Mouse (Mus musculus): ENCODE measurements around the gene Lipc. TPM values are rescaled to one million over a fixed set of nuclear protein-coding genes. Genes with fewer than 3 reads are reported as not detected.

Lipc gene
- polyA plus RNA-seq, 1 experiment from 2014 or later = 0.19 TPM

DNA sequence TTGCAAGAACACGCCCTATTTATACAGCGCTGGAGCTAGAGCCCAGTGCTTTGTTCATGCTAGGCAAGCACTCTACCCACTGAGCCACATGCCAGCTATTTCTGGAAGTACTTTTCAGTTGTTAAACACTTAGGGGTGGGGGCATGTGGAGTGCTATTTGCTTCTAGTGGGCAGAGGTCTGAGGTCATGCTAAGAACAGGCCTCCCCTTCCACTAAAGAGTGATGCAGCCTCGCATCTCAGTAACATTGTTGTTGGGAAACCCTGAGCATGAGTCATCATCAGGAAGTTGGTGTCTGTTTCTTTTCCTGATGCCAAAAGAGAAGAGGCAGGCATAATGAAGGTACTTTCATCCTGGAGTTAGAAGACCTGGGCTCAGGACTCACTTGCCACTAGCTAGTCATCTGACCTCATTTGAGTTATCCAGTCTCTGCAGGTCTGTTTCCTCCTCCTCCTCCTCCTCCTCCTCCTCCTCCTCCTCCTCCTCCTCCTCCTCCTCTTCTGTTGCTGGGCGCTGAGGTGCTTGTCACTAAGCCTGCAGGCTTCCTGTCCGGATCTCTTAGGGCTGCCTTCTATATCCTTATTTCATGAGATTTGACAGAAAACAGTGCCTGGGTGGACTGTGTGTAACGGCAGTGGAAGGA lies 109.6 kb downstream of the Lipc start:
- WGBS = 59% methylated on average over 5 of the region's 6 CpGs
- peaks cover 24 to 41% of the 10 kb centered on the region in 2 experiments for H3K4me1 ChIP-seq (ENCODE audit: control insufficient read depth in 2 of 2, insufficient read depth in 2 of 2, low read length in 2 of 2)
- no peaks in the 10 kb centered on the region for H3K27me3 ChIP-seq (ENCODE audit: control insufficient read depth, insufficient read depth, low read length)
- H3K4me3 ChIP-seq (ENCODE audit: control insufficient read depth in 1 of 2, insufficient read depth in 1 of 2, low read depth in 1 of 2, low read length in 2 of 2) = no peak overlapping the region
- H3K9me3 ChIP-seq (ENCODE audit: control insufficient read depth, low read length) = no peaks in the 10 kb centered on the region
- H3K36me3 ChIP-seq (ENCODE audit: control insufficient read depth, insufficient read depth, low read length) = no peaks in the 10 kb centered on the region
- ATAC-seq (ENCODE audit: insufficient number of reproducible peaks, insufficient read depth, low FRiP score, low read depth) = no peak
- no peak overlapping the region for H3K4me2 ChIP-seq (ENCODE audit: low read length)
- peak overlapping the region; percentile 50 to 87 for H3K27ac ChIP-seq (replicated peaks in 1 of 2; ENCODE audit: control insufficient read depth in 1 of 2, insufficient read depth in 1 of 2, low read depth in 2 of 2, low read length in 2 of 2)
- no peak overlapping the region for H3K9ac ChIP-seq (ENCODE audit: low read length)

DNA sequence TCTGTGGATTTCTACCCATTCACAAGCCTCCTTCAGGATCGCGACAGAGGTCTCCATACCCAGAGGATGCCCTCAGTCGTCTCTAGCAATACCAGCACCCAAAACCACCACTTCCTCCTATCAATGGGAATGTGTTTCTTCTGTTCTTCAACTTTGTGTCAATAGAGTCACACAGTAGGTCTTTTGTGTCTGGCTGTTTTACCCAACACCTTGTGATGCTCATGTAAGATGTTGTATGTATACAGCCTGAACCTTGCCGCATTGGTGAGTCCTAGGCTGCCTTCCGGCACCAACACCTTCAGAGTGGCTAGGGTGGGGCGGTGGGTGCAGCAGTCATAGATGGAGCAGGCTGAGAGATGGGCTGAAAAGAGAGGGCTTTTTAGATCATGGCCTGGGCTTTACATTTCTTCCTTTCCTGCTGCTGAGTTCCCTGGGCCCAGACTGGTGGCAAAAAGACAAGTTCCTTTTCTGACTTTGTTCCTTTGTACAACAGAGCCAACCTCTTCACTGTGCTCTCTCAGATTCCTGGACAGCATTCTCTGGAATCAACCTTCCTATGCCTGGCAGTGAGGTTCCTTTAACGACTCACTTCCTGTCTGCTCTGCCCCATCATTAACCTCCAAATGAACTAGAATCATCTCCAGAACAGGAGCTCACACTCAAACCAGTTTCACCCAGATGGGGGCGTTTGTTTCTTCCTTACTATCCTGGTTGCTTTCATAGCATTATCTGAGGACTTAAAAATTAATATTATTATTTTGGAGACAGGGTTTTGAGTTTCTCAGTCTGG lies 110.4 kb downstream of the Lipc start:
- H3K27me3 ChIP-seq (ENCODE audit: control insufficient read depth, insufficient read depth, low read length) = no peaks in the 10 kb centered on the region
- no peaks in the 10 kb centered on the region for H3K9me3 ChIP-seq (ENCODE audit: control insufficient read depth, low read length)
- H3K4me1 ChIP-seq (ENCODE audit: control insufficient read depth in 2 of 2, insufficient read depth in 2 of 2, low read length in 2 of 2) = peaks cover 23 to 38% of the 10 kb centered on the region in 2 experiments
- ATAC-seq (ENCODE audit: insufficient number of reproducible peaks, insufficient read depth, low FRiP score, low read depth) = no peak
- no peak overlapping the region for H3K4me2 ChIP-seq (ENCODE audit: low read length)
- no peak overlapping the region for H3K4me3 ChIP-seq (ENCODE audit: control insufficient read depth in 1 of 2, insufficient read depth in 1 of 2, low read depth in 1 of 2, low read length in 2 of 2)
- no peaks in the 10 kb centered on the region for H3K36me3 ChIP-seq (ENCODE audit: control insufficient read depth, insufficient read depth, low read length)
- H3K9ac ChIP-seq (ENCODE audit: low read length) = no peak overlapping the region
- peak overlapping the region; percentile 47 to 87 for H3K27ac ChIP-seq (replicated peaks in 1 of 2; ENCODE audit: control insufficient read depth in 1 of 2, insufficient read depth in 1 of 2, low read depth in 2 of 2, low read length in 2 of 2)
- WGBS = 75% methylated on average over 8 of the region's 8 CpGs

DNA sequence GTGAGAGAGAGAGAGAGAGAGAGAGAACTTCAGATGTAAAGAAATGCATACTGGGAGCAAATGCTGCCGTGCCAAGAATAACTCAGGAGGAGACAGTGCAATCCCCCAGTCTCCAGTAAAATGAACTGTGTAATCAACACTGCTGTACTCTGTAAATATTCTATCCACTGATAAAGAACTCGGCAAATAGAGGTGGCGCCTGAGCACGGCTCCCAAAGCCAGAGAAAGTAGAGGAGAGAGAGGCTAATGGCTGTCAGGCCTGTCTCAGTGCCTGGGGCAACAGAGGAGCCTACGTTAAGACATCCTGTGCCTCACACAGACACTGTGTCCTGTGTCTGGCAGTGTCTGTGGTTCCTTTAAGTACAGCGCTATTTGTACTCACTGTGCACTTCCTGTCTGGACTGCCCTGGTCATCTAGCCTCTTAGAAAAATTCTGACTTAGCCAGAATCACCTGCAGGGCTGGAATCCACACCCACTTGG lies 111.1 kb downstream of the Lipc start:
- peak; percentile 78 for ATAC-seq (ENCODE audit: insufficient number of reproducible peaks, insufficient read depth, low FRiP score, low read depth)
- Histone ChIP-seq H3K27me3 (ENCODE audit: control insufficient read depth, insufficient read depth, low read length) (no peaks in the 10 kb centered on the region), H3K4me3 (ENCODE audit: control insufficient read depth in 1 of 2, insufficient read depth in 1 of 2, low read depth in 1 of 2, low read length in 2 of 2) (no peak overlapping the region), H3K36me3 (ENCODE audit: control insufficient read depth, insufficient read depth, low read length) (no peaks in the 10 kb centered on the region), H3K9me3 (ENCODE audit: control insufficient read depth, low read length) (no peaks in the 10 kb centered on the region), H3K27ac (replicated peaks in 1 of 2; ENCODE audit: control insufficient read depth in 1 of 2, insufficient read depth in 1 of 2, low read depth in 2 of 2, low read length in 2 of 2) (peak overlapping the region; percentile 47 to 87), H3K4me2 (ENCODE audit: low read length) (peak overlapping the region; percentile 33), H3K4me1 (ENCODE audit: control insufficient read depth in 2 of 2, insufficient read depth in 2 of 2, low read length in 2 of 2) (peaks cover 23 to 38% of the 10 kb centered on the region in 2 experiments), H3K9ac (ENCODE audit: low read length) (0 out of 2 replicates have a peak overlapping the region, but pooled peaks have one; percentile 44)
- 7% methylated on average over 6 of the region's 6 CpGs for WGBS

DNA sequence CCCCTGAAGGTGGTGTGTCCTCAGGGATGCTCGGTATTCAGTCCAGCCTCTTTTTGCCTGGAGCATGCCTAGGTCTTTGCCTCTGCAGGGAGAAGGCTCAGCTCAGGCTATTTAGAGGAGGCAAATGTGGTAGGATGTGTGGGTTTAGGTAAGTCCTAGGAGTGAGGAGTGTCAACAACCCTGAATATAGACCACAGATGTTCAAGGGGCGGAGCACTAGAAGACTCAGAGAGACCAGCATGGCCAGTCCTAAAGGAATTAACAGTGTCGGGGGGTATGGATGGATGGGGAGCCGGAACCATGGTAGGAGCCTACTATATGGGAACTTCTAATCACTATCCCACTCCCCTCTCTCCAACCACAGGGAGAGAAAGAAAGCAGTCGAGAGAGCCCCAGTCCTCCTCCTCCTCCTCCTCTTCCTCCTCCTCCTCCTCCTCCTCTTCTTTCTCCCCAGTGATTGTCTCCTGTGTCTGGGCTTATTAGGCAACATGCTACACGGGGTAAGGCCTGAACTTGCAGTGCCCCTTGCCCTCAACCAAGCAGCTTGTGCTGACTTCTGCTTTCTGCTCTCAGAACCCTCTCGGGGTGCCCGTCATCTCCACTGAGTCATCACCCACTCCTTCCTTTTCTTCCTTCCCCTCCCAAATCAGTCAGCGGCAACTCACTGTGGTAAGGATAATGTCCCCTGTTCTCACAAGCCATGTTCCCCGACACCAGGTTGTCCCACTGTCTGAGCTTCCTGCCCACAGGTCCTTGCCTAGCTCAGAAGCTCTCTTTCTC lies 113.7 kb downstream of the Lipc start:
- Histone ChIP-seq H3K27ac (replicated peaks in 1 of 2; ENCODE audit: control insufficient read depth in 1 of 2, insufficient read depth in 1 of 2, low read depth in 2 of 2, low read length in 2 of 2) (peak overlapping the region; percentile 0 to 87; a peak in 3 of 4 replicates), H3K9ac (ENCODE audit: low read length) (no peak overlapping the region), H3K4me1 (ENCODE audit: control insufficient read depth in 2 of 2, insufficient read depth in 2 of 2, low read length in 2 of 2) (peaks cover 31 to 53% of the 10 kb centered on the region in 2 experiments), H3K27me3 (ENCODE audit: control insufficient read depth, insufficient read depth, low read length) (no peaks in the 10 kb centered on the region), H3K4me2 (ENCODE audit: low read length) (no peak overlapping the region), H3K36me3 (ENCODE audit: control insufficient read depth, insufficient read depth, low read length) (no peaks in the 10 kb centered on the region), H3K4me3 (ENCODE audit: control insufficient read depth in 1 of 2, insufficient read depth in 1 of 2, low read depth in 1 of 2, low read length in 2 of 2) (no peak overlapping the region), H3K9me3 (ENCODE audit: control insufficient read depth, low read length) (no peaks in the 10 kb centered on the region)
- WGBS = 76% methylated on average over 9 of the region's 10 CpGs
- no peak for ATAC-seq (ENCODE audit: insufficient number of reproducible peaks, insufficient read depth, low FRiP score, low read depth)

DNA sequence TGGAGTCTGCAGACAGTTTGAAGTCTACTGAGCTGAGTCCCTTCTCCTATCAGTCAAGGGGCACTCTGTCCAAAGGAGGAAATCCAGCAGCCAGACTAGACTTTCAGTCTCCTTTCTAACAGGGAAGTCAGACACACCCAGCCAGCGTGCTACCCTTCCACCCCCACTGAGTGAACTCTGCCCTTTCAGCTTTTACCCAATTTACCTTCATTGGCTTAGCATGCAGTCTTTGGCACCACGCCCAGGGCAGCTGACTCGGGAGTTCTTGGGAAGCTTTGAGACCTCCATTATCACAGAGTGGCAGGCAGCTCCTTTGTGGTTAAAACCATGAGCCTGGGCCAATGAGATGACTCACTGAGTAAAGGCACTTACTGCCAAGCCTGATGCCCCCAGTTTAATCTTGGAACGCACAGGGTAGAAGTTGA lies 117.3 kb downstream of the Lipc start:
- H3K4me2 ChIP-seq (ENCODE audit: low read length) = no peak overlapping the region
- peak; percentile 71 for ATAC-seq (ENCODE audit: insufficient number of reproducible peaks, insufficient read depth, low FRiP score, low read depth)
- H3K4me3 ChIP-seq (ENCODE audit: control insufficient read depth in 1 of 2, insufficient read depth in 1 of 2, low read depth in 1 of 2, low read length in 2 of 2) = no peak overlapping the region
- H3K9me3 ChIP-seq (ENCODE audit: control insufficient read depth, low read length) = no peaks in the 10 kb centered on the region
- H3K27me3 ChIP-seq (ENCODE audit: control insufficient read depth, insufficient read depth, low read length) = no peaks in the 10 kb centered on the region
- 16% methylated on average over 4 of the region's 4 CpGs for WGBS
- H3K4me1 ChIP-seq (ENCODE audit: control insufficient read depth in 2 of 2, insufficient read depth in 2 of 2, low read length in 2 of 2) = peaks cover 16 to 30% of the 10 kb centered on the region in 2 experiments; a peak in 3 of 4 replicates
- no peaks in the 10 kb centered on the region for H3K36me3 ChIP-seq (ENCODE audit: control insufficient read depth, insufficient read depth, low read length)
- peak overlapping the region; percentile 66 to 82 for H3K27ac ChIP-seq (replicated peaks in 1 of 2; ENCODE audit: control insufficient read depth in 1 of 2, insufficient read depth in 1 of 2, low read depth in 2 of 2, low read length in 2 of 2)
- no peak overlapping the region for H3K9ac ChIP-seq (ENCODE audit: low read length)

DNA sequence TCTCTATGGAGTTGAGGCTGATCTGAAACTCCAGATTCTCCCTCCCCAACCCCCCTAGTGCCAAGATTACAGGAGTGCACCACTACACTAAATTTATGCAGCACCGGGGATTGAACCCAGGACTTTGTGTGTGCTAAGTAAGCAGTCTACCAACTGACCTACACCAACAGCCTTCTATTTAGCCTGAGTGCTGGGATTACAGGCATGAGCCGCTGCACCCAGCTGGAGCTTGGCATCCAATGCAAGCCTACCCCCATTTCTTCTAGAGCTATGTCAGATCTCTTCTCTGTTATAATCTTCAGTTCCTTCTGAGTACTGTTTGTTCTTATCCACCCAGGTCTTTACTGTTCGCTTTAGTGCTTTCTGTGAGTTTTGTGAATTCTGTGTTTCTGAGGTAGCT lies 117.8 kb downstream of the Lipc start:
- H3K9ac ChIP-seq (ENCODE audit: low read length) = no peak overlapping the region
- ATAC-seq (ENCODE audit: insufficient number of reproducible peaks, insufficient read depth, low FRiP score, low read depth) = no peak
- H3K4me1 ChIP-seq (ENCODE audit: control insufficient read depth in 2 of 2, insufficient read depth in 2 of 2, low read length in 2 of 2) = peaks cover 16 to 30% of the 10 kb centered on the region in 2 experiments; a peak in 3 of 4 replicates

More for the DNA sequence above, 117.8 kb downstream of the Lipc start:
- Histone ChIP-seq H3K4me3 (ENCODE audit: control insufficient read depth in 1 of 2, insufficient read depth in 1 of 2, low read depth in 1 of 2, low read length in 2 of 2) (no peak overlapping the region), H3K9me3 (ENCODE audit: control insufficient read depth, low read length) (no peaks in the 10 kb centered on the region), H3K36me3 (ENCODE audit: control insufficient read depth, insufficient read depth, low read length) (no peaks in the 10 kb centered on the region), H3K4me2 (ENCODE audit: low read length) (no peak overlapping the region), H3K27ac (replicated peaks in 1 of 2; ENCODE audit: control insufficient read depth in 1 of 2, insufficient read depth in 1 of 2, low read depth in 2 of 2, low read length in 2 of 2) (peak overlapping the region; percentile 66 to 82), H3K27me3 (ENCODE audit: control insufficient read depth, insufficient read depth, low read length) (no peaks in the 10 kb centered on the region)
- 79% methylated on average over 3 of the region's 3 CpGs for WGBS
